Mouse (Mus musculus) heart, embryonic 14.5 days (tissue): ENCODE data around the gene Smim12. TPM values are rescaled to one million over a fixed set of nuclear protein-coding genes. Genes with fewer than 3 reads are reported as not detected.

Experiments
- ATAC-seq: fragments of 200-750 bp; cut with Nextera tagmentation; 2 replicates; pipeline ENCODE4 v1.8.0; 2017; ENCODE audit warnings: low read depth, moderate TSS enrichment; ENCODE audit not compliant: insufficient number of reproducible peaks, insufficient read depth, low FRiP score
- H3K27ac ChIP-seq, 2 experiments: fragments of 200-500 bp in 1 of 2; fragments of 300-500 bp in 1 of 2; sonication (generic) in 1 of 2; replicated peaks in 1 of 2; 2 replicates each; pipeline ENCODE4 v1.5.1; 2012 to 2014; ENCODE audit warnings: low read depth in 2 of 2, low read length in 2 of 2, control low read depth in 1 of 2, mild to moderate bottlenecking in 1 of 2, mixed read lengths in 1 of 2; ENCODE audit not compliant: control insufficient read depth in 1 of 2, insufficient read depth in 1 of 2
- H3K27me3 ChIP-seq: fragments of 300-500 bp; sonication (generic); 2 replicates; pipeline ENCODE4 v1.6.1; 2014; ENCODE audit warnings: mild to moderate bottlenecking, low read length, control low read depth; ENCODE audit not compliant: control insufficient read depth, insufficient read depth
- H3K36me3 ChIP-seq: fragments of 300-500 bp; sonication (generic); 2 replicates; pipeline ENCODE4 v1.6.1; 2014; ENCODE audit warnings: mild to moderate bottlenecking, control low read depth, low read length, mixed read lengths; ENCODE audit not compliant: control insufficient read depth, insufficient read depth
- H3K4me1 ChIP-seq, 2 experiments: fragments of 200-500 bp in 1 of 2; fragments of 300-500 bp in 1 of 2; sonication (generic) in 1 of 2; 2 replicates each; pipeline ENCODE4 v1.6.1; 2012 to 2014; ENCODE audit warnings: low read length in 2 of 2, control low read depth in 1 of 2, mixed read lengths in 1 of 2; ENCODE audit not compliant: control insufficient read depth in 2 of 2, insufficient read depth in 2 of 2
- H3K4me2 ChIP-seq: fragments of 300-500 bp; sonication (generic); 2 replicates; pipeline ENCODE4 v1.6.1; 2014; ENCODE audit warnings: mild to moderate bottlenecking, low read length
- H3K4me3 ChIP-seq, 2 experiments: fragments of 200-500 bp in 1 of 2; fragments of 300-500 bp in 1 of 2; sonication (generic) in 1 of 2; 2 replicates each; pipeline ENCODE4 v1.5.1; 2012 to 2014; ENCODE audit warnings: low read length in 2 of 2, mild to moderate bottlenecking in 2 of 2, control low read depth in 1 of 2, low read depth in 1 of 2, moderate library complexity in 1 of 2; ENCODE audit not compliant: control insufficient read depth in 1 of 2, insufficient read depth in 1 of 2
- H3K9ac ChIP-seq: fragments of 300-500 bp; sonication (generic); 2 replicates; pipeline ENCODE4 v1.6.1; 2014; ENCODE audit warnings: mild to moderate bottlenecking, low read length
- H3K9me3 ChIP-seq: fragments of 300-500 bp; sonication (generic); 2 replicates; pipeline ENCODE4 v1.6.1; 2016; ENCODE audit warnings: low read length, control low read depth; ENCODE audit not compliant: control insufficient read depth
- WGBS: fragments of 180-500 bp; shearing (Covaris S2); extraction: QIAGEN DNeasy Blood & Tissue Kit; methylation state at CpG from one replicate; pipeline ENCODE4 v1.1.7; 2014; 5-methylcytosine and 5-hydroxymethylcytosine counted together
- polyA plus RNA-seq: library from polyadenylated mRNA; unstranded; fragments of >200 nt; fragmentation: Nextera tagmentation; extraction: Ambion mirVana; gene quantifications from 2 replicates; pipeline ENCODE4 v1.2.1, GENCODE M21; 2014

Smim12 gene
- polyA plus RNA-seq, 1 experiment from 2014 or later = 63.8 TPM

DNA sequence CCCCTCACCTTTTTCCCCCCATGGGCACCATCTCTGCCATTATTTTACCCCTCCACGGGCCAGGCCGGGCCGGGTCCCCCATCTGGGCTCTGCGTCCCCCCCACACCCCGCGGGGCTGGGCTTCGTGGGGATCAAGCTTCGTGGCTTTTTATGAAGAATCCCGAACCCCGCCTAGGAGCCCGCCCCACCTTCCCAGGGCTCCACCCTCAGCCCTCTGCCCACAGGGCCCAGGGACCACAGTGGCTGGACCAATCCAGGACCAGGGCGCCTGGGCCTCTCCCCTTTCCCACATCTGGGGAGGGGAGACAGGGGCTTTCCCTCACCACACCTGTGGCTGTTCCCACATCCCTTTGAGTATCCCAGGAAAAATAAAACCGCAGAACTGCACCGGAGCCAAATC lies 7.0 kb upstream of the Smim12 start:
- WGBS = 3% methylated on average over 14 of the region's 14 CpGs
- H3K27ac ChIP-seq = no peak overlapping the region
- no peak; the same call in 1 of the 2 replicates for ATAC-seq
- peak overlapping the region; percentile 99 for H3K4me2 ChIP-seq
- peaks cover 4 to 7% of the 10 kb centered on the region in 2 experiments; a peak in 3 of 4 replicates for H3K4me1 ChIP-seq
- peak overlapping the region; percentile 44 to 56 for H3K4me3 ChIP-seq
- no peaks in the 10 kb centered on the region for H3K9me3 ChIP-seq
- H3K9ac ChIP-seq = peak overlapping the region; percentile 72
- no peaks in the 10 kb centered on the region for H3K36me3 ChIP-seq
- peaks cover 45% of the 10 kb centered on the region for H3K27me3 ChIP-seq

DNA sequence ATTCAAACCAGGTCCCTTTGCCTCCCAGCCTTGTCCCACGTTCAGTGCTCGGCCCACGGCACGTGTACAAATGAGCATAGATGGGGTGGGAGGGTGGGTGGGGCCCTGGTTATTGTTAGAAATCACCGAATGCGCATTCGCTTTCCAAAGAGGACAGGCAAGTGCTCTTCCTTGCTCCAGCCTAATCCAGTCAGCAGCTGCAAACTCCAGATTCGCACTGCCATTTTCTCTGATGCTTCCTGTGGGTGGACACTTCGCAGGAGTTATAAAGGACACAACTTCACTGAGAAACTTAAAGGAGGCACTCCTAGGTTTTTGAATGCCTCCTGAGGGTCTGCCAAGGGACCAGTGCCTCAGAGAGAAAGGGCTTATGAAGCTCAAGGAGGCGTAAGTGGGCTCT lies 6.3 kb upstream of the Smim12 start:
- H3K4me1 ChIP-seq = peaks cover 4 to 7% of the 10 kb centered on the region in 2 experiments; a peak in 3 of 4 replicates
- peaks cover 39% of the 10 kb centered on the region for H3K27me3 ChIP-seq
- no peak overlapping the region for H3K9ac ChIP-seq
- H3K9me3 ChIP-seq = no peaks in the 10 kb centered on the region
- no peak overlapping the region for H3K27ac ChIP-seq
- WGBS = 60% methylated on average over 10 of the region's 10 CpGs
- H3K36me3 ChIP-seq = no peaks in the 10 kb centered on the region
- H3K4me3 ChIP-seq = no peak overlapping the region
- no peak for ATAC-seq
- no peak overlapping the region for H3K4me2 ChIP-seq

GRCm38 (mm10) chr4:127242696-127243095 lies 888 bp upstream of the Smim12 start:
- Histone ChIP-seq H3K36me3 (peaks cover 13% of the 10 kb centered on the region), H3K4me2 (no peak overlapping the region), H3K9me3 (no peaks in the 10 kb centered on the region), H3K9ac (no peak overlapping the region), H3K27me3 (peaks cover 6% of the 10 kb centered on the region; the same call in 1 of the 2 replicates), H3K4me3 (no peak overlapping the region), H3K27ac (no peak overlapping the region), H3K4me1 (peaks cover 2 to 15% of the 10 kb centered on the region in 2 experiments; a peak in 3 of 4 replicates)
- 48% methylated on average over 6 of the region's 6 CpGs for WGBS
- no peak for ATAC-seq

- Histone ChIP-seq H3K9ac (peak overlapping the region; percentile 97), H3K4me3 (peak overlapping the region; percentile 81 to 98), H3K4me2 (peak overlapping the region; percentile 87), H3K9me3 (no peaks in the 10 kb centered on the region), H3K27ac (peak overlapping the region; percentile 6 to 35; a peak in 2 of 4 replicates), H3K4me1 (peaks cover 2 to 15% of the 10 kb centered on the region in 2 experiments; a peak in 3 of 4 replicates), H3K36me3 (peaks cover 24% of the 10 kb centered on the region), H3K27me3 (no peaks in the 10 kb centered on the region)
- ATAC-seq = peak; percentile 43
- WGBS = under 1% methylated on average over 26 of the region's 26 CpGs
Observed at GRCm38 (mm10) chr4:127243953-127244352, 369 bp downstream of the Smim12 start.

- 2% methylated on average over 5 of the region's 5 CpGs for WGBS
- no peak overlapping the region for H3K4me3 ChIP-seq
- H3K4me1 ChIP-seq = peaks cover 9 to 24% of the 10 kb centered on the region in 2 experiments
- no peak overlapping the region for H3K27ac ChIP-seq
- peak; percentile 73; the same call in 1 of the 2 replicates for ATAC-seq
- H3K9me3 ChIP-seq = no peaks in the 10 kb centered on the region
- H3K27me3 ChIP-seq = no peaks in the 10 kb centered on the region
- H3K4me2 ChIP-seq = no peak overlapping the region
- no peak overlapping the region for H3K9ac ChIP-seq
- peaks cover 31% of the 10 kb centered on the region for H3K36me3 ChIP-seq
Observed at GRCm38 (mm10) chr4:127249701-127250349, 6.2 kb downstream of the Smim12 start.

DNA sequence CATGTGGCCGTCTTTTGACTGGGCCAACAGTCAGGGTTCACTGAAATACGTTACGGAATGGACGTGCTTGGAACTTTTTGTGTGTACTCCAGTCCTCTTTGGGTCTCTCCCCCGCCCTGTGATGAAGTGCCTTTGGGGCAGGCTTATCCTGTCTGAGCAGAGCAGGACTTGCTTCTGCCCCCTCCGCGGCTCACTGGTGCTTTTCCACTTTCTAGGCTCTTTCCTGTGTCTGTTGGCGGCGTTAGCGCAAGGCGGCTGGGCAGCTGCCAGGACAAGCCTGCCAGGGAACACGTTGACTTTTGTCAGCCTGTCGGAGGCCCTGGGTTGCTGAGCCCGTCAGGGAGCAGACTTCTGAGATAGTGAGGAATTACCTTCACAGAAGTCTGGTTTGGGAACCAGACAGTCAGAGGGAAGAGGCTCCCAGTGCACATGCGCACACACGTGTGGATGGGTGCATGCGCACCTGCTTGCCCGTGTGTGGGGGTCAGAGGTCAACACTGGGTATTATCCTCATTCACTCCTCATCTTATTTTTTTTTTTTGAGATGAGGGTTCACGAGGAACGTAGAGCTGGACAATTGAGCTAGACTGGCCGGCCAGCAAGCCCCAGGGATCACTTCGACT lies 8.5 kb downstream of the Smim12 start:
- Histone ChIP-seq H3K4me3 (peak overlapping the region; percentile 19 to 29; a peak in 3 of 4 replicates), H3K27me3 (no peaks in the 10 kb centered on the region), H3K27ac (peak overlapping the region; percentile 61 to 69), H3K9ac (peak overlapping the region; percentile 59; the same call in 1 of the 2 replicates), H3K36me3 (peaks cover 24% of the 10 kb centered on the region), H3K9me3 (no peaks in the 10 kb centered on the region), H3K4me2 (peak overlapping the region; percentile 64), H3K4me1 (peaks cover 9 to 17% of the 10 kb centered on the region in 2 experiments)
- 30% methylated on average over 22 of the region's 22 CpGs for WGBS
- peak; percentile 81 for ATAC-seq

DNA sequence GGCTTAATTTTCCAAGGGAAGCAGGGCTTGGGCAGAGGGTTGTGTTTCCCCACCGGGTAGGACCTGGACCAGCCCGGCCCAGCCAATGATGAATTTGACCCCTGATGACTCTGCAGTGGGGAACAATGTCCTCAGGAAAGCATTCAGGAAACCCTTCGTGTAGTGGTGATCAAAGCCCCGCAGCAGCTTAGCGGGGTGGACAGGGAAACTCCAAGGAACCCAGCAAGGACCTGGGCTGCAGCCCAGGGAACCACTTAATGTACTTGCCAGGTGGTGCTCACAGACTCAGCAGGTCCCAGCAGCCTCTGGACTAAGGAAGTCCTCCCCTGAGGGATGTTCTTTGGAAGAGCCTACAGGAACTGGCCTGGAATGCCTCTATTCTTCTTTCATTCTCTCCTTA lies 13.2 kb downstream of the Smim12 start:
- no peak overlapping the region for H3K27ac ChIP-seq
- peaks cover 15 to 18% of the 10 kb centered on the region in 2 experiments for H3K4me1 ChIP-seq
- no peaks in the 10 kb centered on the region for H3K27me3 ChIP-seq
- no peak overlapping the region for H3K9ac ChIP-seq
- 41% methylated on average over 5 of the region's 5 CpGs for WGBS
- H3K9me3 ChIP-seq = no peaks in the 10 kb centered on the region
- no peak overlapping the region for H3K4me3 ChIP-seq
- H3K36me3 ChIP-seq = no peaks in the 10 kb centered on the region
- no peak for ATAC-seq
- no peak overlapping the region for H3K4me2 ChIP-seq
